Mouse (Mus musculus) hindlimb bud, embryonic 11.5 days (tissue): ENCODE measurements around the gene Ifi35.
"Not testable (repeated sequence)": the region's sequence is repeated elsewhere in the genome, so short reads cannot be mapped to it uniquely, and the experiment has no call there.

ENCODE experiments used
- DNase-seq: peaks from one replicate; pipeline ENCODE4 v3.0.0-alpha.2; 2012; ENCODE audit warnings: low read depth, low spot score; ENCODE audit errors: extremely low spot score

Gene Ifi35

DNA sequence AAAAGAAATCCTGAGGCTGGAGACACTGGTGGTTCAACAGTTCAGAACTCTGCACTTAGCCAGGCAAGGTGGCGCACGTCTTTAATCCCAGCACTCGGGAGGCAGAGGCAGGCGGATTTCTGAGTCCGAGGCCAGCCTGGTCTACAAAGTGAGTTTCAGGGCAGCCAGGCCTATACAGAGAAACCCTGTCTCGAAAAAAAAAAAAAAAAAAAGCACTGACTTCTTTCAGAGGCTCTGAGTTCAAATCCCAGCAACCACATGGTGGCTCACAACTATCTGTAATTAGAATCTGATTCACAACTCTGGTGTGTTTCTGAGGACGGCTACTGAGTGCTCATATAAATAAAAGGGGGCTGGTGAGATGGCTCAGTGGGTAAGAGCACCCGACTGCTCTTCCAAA, 1.3 kb upstream of the Ifi35 start:
- DNase-seq: not testable (repeated sequence)

- no peak for DNase-seq
These were observed 421 bp upstream of the Ifi35 start for GRCm38 (mm10) chr11:101447786-101448185.

DNA sequence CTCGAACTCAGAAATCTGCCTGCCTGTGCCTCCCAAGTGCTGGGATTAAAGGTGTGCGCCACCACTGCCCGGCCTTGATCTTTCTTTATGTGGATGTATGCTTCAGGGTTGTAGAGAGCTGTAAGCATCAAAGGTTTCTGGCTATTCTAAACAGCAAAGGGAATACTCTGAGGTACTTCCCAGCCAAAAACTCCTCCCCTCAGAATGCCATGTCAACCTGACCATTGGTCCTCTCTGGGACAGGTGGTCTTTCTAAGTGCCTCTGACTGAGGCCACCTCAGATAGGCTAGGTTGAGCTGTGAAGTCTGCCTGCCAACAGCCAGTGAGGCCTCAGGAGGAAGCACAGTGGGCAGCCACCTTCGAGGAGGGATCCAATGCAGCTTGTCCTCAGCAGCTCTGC, 692 bp downstream of the Ifi35 start:
- DNase-seq: no peak

DNA sequence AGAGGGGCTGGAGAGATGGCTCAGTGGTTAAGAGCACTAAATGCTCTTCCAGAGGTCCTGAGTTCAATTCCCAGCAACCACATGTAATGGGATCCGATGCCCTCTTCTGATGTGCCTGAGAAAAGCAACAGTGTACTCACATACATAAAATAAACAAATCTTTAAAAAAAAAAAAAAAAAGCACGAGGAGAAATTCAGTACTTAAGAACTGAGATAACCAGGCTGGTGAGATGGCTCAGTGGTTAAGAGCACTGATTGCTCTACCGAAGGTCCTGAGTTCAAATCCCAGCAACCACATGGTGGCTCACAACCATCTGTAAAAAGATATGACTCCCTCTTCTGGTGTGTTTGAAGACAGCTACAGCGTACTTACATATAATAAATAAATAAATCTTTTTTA, 1.4 kb downstream of the Ifi35 start:
- not testable (repeated sequence) for DNase-seq

DNA sequence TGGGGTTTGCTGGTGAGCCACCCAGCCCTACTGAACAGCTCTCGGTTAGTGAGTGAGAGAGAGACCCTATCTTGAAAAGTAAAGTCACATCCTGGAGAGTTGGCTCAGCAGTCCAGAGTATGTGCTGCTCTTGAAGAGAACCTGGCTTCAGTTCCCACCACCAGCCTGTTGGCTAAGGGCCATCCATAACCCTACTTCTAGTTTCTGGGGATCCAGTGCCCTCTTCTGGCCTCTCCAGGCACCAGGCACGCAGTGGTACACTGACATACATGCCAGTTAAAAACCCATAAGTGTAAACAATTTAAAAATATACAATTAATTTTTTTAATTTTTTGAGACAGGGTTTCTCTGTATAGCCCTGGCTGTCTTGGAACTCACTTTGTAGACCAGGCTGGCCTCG, 2.2 kb downstream of the Ifi35 start:
- no peak for DNase-seq

GRCm38 (mm10) chr11:101451536-101451935, 3.3 kb downstream of the Ifi35 start:
- DNase-seq: no peak

- DNase-seq: no peak
These were observed 4.0 kb downstream of the Ifi35 start for GRCm38 (mm10) chr11:101452093-101452774.

- DNase-seq: no peak
These were observed 6.5 kb downstream of the Ifi35 start for GRCm38 (mm10) chr11:101454702-101455101.

DNA sequence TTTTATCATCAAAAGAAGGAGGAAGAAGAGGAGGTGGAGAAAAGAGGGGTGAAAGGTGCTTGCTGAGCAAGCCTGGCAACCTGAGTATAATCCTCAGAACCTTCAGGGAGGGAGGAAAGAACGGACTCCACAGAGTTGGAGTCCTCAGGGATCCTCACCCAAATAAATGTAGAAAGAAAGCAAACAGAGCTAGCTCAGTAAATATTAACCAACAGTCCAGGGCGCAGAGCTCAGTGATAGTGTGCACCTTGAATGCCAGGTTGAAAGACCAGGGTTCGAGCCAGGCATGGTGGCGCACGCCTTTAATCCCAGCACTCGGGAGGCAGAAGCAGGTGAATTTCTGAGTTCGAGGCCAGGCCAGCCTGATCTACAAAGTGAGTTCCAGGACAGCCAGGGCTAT, 7.4 kb downstream of the Ifi35 start:
- DNase-seq: no peak

GRCm38 (mm10) chr11:101457631-101458030, 9.4 kb downstream of the Ifi35 start:
- no peak for DNase-seq

DNA sequence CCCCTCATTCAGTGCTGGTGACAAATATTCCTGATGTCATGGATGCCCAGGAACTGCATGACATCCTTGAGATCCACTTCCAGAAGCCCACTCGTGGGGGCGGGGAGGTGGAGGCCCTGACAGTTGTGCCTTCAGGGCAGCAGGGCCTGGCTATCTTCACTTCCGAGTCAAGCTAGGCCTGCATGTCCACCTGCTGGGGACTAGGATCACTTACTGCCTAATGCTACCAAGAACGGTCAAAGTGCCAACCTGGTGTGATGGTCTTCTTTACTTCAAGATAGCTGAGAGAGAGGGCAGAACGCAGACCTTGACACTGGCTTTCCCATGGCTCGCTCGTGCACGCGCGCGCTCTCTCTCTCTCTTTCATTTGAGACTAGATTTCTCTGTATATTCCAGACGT, 10.0 kb downstream of the Ifi35 start:
- DNase-seq: no peak

- no peak for DNase-seq
These were observed 11.5 kb downstream of the Ifi35 start for GRCm38 (mm10) chr11:101459716-101460115.

DNA sequence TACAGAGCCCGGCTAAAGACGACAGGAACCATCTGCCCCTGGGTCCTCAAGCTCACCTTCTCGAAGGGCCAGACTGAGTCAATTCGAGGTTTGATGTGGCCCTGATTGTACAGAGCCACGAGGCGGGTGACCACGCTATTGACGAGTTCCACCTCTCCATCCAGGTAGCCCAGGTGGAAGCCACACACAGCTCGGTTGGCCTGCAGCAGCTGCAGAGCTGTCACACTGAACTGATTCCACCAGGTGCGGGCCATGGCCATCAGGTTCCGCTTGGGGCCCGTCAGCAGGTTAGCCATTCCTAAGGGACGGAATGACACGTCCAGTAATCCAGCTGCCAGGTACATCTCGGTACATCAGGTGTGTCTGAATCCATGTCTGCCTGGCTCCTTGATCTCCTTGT, 12.1 kb downstream of the Ifi35 start:
- no peak for DNase-seq

DNA sequence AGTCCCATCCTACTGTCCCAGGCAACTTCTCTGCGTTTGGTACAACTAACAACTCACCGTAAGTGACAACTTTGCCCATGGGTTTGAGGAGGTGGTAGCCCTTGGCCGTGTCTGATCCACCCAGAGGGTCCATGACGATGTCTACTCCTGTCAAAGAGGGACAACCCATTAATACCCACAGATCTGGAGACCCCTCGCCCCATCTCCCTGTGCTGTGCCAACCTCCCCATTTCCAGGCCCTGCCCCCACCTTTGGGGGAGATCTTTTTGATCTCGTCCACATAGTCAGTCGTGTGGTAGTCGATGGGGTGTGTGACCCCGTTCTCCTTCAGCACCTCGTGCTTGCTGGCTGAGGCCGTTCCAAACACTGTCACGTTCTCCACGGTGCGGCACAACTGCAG, 13.9 kb downstream of the Ifi35 start:
- no peak for DNase-seq

DNA sequence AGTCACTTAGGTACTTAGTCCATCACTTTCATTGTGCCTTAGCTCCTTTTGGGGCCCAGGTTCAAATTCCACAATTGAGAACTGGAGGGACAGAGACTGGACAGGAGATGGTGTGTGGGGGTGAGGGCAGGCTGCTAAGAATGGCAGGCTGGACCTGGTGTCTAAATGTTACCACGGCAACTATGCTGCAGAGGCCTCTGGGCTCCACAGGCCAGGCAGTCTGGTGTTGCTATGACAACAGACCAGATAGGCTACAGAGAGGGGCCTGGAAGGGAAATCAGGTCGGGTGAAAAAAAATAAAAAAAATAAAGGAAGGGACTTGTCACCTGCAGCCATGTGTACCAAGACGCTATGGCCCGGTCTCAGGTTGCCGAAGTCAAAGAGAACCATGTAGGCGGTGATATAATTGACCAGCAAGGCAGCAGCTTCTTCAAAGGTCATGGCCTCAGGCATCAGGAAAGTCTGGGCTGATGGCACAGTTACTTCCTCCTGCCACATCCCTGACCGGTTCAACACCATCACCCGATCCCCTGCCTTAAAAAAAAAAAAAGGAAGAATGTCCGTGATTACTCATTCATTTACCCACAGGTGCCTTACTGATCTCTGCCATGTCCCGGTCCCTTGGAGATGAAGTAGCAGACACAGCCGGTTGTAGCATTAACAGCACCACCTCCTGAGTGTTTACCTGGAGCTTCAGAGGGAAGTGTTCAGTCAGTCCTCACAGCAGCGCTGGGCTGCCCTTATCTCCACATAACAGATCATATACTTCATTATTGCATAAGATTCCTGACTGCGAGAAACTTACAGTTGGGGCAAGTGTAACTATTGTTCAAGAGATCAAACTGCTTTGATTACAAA, 14.6 kb downstream of the Ifi35 start:
- no peak for DNase-seq

- DNase-seq: no peak
These were observed 16.2 kb downstream of the Ifi35 start, which contains the start of gene Rnd2 for GRCm38 (mm10) chr11:101464211-101465100. TSS of gene Rnd2 (plus strand) at chr11:101464999.

DNA sequence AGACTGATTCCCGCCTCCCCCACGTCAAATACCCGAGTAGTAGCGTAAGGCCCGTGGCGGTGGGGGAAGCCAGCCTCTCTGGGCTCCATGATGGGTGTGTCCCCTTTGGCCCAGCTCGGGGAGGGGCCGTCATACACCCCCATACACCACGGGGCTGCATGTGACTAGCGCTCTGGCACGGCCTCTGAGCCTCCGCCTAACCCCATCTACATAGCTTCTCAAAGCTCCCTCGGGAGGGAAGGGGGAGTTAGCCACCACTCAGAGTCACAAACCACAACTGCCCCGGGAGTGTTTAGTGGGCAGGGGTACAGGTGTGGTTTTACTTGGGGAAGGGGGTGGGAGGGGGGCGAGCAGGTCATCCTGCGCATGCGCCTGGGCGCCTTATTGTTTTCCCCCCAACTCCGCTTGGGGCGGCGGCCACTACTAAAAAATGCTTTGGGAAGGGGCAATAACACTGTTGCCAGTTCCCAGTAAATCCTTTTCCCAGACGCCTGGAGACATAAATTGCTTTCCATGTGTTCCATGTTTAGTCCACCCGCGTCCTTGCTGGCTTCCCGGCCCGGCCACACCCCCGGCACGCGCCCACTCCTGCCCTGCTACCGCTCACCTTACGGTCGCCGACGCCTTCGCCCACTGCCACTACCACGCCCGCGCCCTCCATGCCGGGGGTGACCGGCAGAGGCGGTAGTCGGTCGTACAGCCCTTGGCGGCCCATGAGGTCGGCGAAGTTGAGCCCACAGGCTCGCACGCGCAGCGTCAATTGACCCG, 17.1 kb downstream of the Ifi35 start:
- no peak for DNase-seq

DNA sequence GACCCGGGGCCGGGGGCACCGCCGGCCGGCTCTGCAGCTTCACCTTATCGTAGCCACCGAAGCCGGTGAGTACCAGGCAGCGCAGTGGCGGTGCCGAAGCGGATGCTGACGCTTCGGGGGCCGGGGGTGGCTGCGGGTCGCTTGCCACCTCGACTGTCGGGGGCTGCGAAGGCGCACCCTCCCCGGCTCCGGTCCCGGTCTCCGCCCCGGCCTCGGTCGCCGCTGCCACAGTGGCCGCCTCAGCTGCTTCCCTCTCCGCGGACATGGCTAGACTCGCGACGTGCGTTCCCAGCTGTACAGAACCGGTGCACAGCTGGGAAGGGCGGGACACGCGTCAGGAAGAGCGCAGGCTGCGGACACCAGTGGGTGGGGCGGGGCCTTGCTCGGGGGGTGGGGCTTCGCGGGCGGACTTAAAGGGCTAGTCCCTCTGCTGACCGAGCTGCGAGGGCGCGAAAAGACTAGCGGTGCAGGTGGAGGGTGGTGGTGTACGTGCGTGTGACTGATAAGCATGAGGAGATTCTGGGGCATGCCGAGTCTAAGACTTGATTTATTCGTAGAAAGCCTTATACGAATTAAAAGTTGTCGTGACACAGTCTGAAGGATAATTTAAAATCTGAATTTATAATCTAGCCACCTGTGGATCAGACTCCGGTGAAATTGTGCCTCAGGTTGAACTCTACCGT, 17.8 kb downstream of the Ifi35 start, which contains the start of gene Vat1:
Gene Vat1, minus strand, starts transcription at position 362 of the 683 bp plus-strand sequence.
- no peak for DNase-seq

GRCm38 (mm10) chr11:101466552-101466950, 18.3 kb downstream of the Ifi35 start:
- not testable (repeated sequence) for DNase-seq
